Mouse (Mus musculus): ENCODE results near the gene Ptprn2. TPM values are rescaled to one million over a fixed set of nuclear protein-coding genes. Genes with fewer than 3 reads are reported as not detected.

Gene Ptprn2
- polyA plus RNA-seq, 1 experiment from 2014 or later: 0.16 TPM

DNA sequence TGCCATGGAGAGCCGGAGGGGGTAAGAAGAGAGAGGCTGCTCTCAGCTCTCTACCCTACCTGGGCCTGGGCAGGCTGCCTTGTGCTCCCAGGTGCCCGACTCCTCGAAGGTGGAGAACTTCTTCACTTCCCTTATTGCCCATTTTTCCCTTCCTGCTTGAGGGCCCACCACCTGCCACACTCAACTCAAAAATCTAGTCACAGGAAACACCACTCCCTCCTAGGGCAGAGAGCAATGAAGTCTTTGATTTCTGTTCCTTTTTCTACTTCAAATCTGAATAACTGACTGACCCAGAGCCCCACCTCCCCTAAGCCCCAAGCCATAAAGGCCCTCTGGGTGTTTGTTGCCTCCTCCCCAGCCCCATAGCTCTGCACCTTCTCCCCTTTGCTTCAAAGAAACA is 832.7 kb downstream of the Ptprn2 start:
- peaks cover 5% of the 10 kb centered on the region; the same call in 1 of the 2 replicates for H3K9me3 ChIP-seq
- 85% methylated on average over 3 of the region's 3 CpGs for WGBS
- no peak overlapping the region for H3K27ac ChIP-seq
- DNase-seq (ENCODE audit: low spot score): no peak
- no peaks in the 10 kb centered on the region for H3K36me3 ChIP-seq
- H3K4me1 ChIP-seq: no peaks in the 10 kb centered on the region
- no peaks in the 10 kb centered on the region for H3K27me3 ChIP-seq (ENCODE audit: insufficient read depth, poor library complexity, severe bottlenecking)
- no peak overlapping the region for H3K4me3 ChIP-seq

DNA sequence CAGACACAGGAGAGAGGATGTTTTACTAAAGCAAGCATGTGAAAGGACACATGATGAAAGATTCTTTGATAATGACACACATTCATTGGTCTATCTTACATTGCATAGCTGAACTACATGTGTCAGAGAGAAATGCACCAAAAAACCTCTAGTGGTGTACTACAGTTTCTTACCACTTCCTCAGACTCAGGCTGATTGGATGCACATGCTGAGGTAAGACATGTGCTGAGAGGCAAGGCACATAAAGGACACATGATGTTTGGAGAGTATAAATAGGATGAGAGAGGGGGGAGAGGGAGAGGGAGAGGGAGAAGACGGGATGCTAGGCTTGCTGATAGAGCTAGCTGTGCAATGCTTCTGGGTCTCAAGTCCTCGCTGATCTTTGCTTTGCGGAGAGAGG is 837.5 kb downstream of the Ptprn2 start:
- H3K27ac ChIP-seq: no peak overlapping the region
- WGBS: 95% methylated on average over 2 of the region's 3 CpGs
- 0 out of 2 replicates have a peak, but pooled peaks cover under 1% of the 10 kb centered on the region for H3K9me3 ChIP-seq
- H3K4me3 ChIP-seq: no peak overlapping the region
- H3K4me1 ChIP-seq: no peaks in the 10 kb centered on the region
- H3K36me3 ChIP-seq: no peaks in the 10 kb centered on the region
- no peaks in the 10 kb centered on the region for H3K27me3 ChIP-seq (ENCODE audit: insufficient read depth, poor library complexity, severe bottlenecking)
- DNase-seq (ENCODE audit: low spot score): no peak

MicroRNAs encoded within 50 kb of the gene (microRNA counts, 519-probe panel; counts per million panel counts)
- not detected for microRNA mmu-miR-153

Small RNA genes within 50 kb of the gene (microRNA-seq; reads per million reads assigned to microRNA genes)
- 15.9 reads per million, percentile 29 among the genes with 10 or more reads in this experiment for gene Mir153

Other genes starting within 250 kb of the Ptprn2 start
- 3.6 and 9.8 TPM in 2 replicates for gene Wdr60, start 222.7 kb upstream of the Ptprn2 start, polyA plus RNA-seq (2016; fragmentation: Nextera tagmentation; extraction: Ambion mirVana)
- gene Gm11027, start 210.3 kb upstream of the Ptprn2 start, polyA plus RNA-seq (2016; fragmentation: Nextera tagmentation; extraction: Ambion mirVana): not detected in 2 replicates
- gene Esyt2, start 204.5 kb upstream of the Ptprn2 start, polyA plus RNA-seq (2016; fragmentation: Nextera tagmentation; extraction: Ambion mirVana): 12.5 and 14.7 TPM in 2 replicates
- 36.4 and 37.6 TPM in 2 replicates for gene Ncapg2, start 80.3 kb upstream of the Ptprn2 start, polyA plus RNA-seq (2016; fragmentation: Nextera tagmentation; extraction: Ambion mirVana)

Data from heart, embryonic 10.5 days (tissue).